Mouse (Mus musculus) liver, embryonic 14.5 days (tissue): ENCODE measurements around the gene Sirpa. TPM values are rescaled to one million over a fixed set of nuclear protein-coding genes. Genes with fewer than 3 reads are reported as not detected.

Experiments
- ATAC-seq: fragments of 200-750 bp; cut with Nextera tagmentation; 2 replicates; pipeline ENCODE4 v1.8.0; 2017; ENCODE audit warnings: moderate number of reproducible peaks, mild to moderate bottlenecking, moderate library complexity; ENCODE audit not compliant: insufficient read depth
- DNase-seq, 3 experiments: peaks; one replicate each; pipeline ENCODE4 v3.0.0-alpha.2; 2012 to 2013; ENCODE audit warnings: low read depth in 3 of 3, low spot score in 3 of 3
- H3K27ac ChIP-seq: fragments of 300-500 bp; sonication (generic); 2 replicates; pipeline ENCODE4 v1.5.1; 2014; ENCODE audit warnings: moderate library complexity, mild to moderate bottlenecking, control low read depth, inconsistent platforms
- H3K27me3 ChIP-seq: fragments of 300-500 bp; sonication (generic); 2 replicates; pipeline ENCODE4 v1.6.1; 2014; ENCODE audit warnings: mild to moderate bottlenecking, low read length, moderate library complexity; ENCODE audit not compliant: control insufficient read depth, insufficient read depth
- H3K36me3 ChIP-seq: fragments of 300-500 bp; sonication (generic); replicated peaks from 2 replicates; pipeline ENCODE4 v1.6.1; 2014; ENCODE audit warnings: low read depth; ENCODE audit not compliant: control insufficient read depth, insufficient read depth
- H3K4me1 ChIP-seq, 2 experiments: fragments of 200-500 bp in 1 of 2; fragments of 300-500 bp in 1 of 2; sonication (generic) in 1 of 2; replicated peaks; 2 replicates each; pipeline ENCODE4 v1.6.1; 2012 to 2014; ENCODE audit warnings: antibody characterized with exemption in 1 of 2, inconsistent platforms in 1 of 2, low read length in 1 of 2; ENCODE audit not compliant: control insufficient read depth in 2 of 2, insufficient read depth in 2 of 2
- H3K4me2 ChIP-seq: fragments of 300-500 bp; sonication (generic); 2 replicates; pipeline ENCODE4 v1.6.1; 2014; ENCODE audit warnings: low read depth, mild to moderate bottlenecking, control low read depth, moderate library complexity
- H3K4me3 ChIP-seq, 2 experiments: fragments of 200-500 bp in 1 of 2; fragments of 300-500 bp in 1 of 2; sonication (generic) in 1 of 2; 2 replicates each; pipeline ENCODE4 v1.5.1; 2012 to 2014; ENCODE audit warnings: low read depth in 2 of 2, low read length in 2 of 2, mild to moderate bottlenecking in 2 of 2, control low read depth in 1 of 2, inconsistent platforms in 1 of 2, moderate library complexity in 1 of 2; ENCODE audit not compliant: insufficient read depth in 1 of 2
- H3K9ac ChIP-seq: fragments of 300-500 bp; sonication (generic); replicated peaks from 2 replicates; pipeline ENCODE4 v1.6.1; 2014; ENCODE audit warnings: mild to moderate bottlenecking, control low read depth, moderate library complexity
- H3K9me3 ChIP-seq: fragments of 300-500 bp; sonication (generic); 2 replicates; pipeline ENCODE4 v1.6.1; 2016; ENCODE audit warnings: low read length, mixed read lengths; ENCODE audit not compliant: control insufficient read depth
- CTCF ChIP-seq: IDR thresholded peaks from 2 replicates; pipeline ENCODE4 v1.5.1; 2016; ENCODE audit warnings: antibody characterized with exemption, low read depth, control low read depth
- EP300 ChIP-seq: IDR thresholded peaks from 2 replicates; pipeline ENCODE4 v1.6.1; 2016; ENCODE audit warnings: antibody characterized with exemption, low read depth
- WGBS: fragments of 180-500 bp; shearing (Covaris S2); extraction: QIAGEN DNeasy Blood & Tissue Kit; methylation state at CpG from one replicate; pipeline ENCODE4 v1.1.7; 2014; ENCODE audit not compliant: insufficient replicate concordance; 5-methylcytosine and 5-hydroxymethylcytosine counted together
- polyA plus RNA-seq, 2 experiments: library from polyadenylated mRNA; depleted of rRNA in 1 of 2; stranded (reverse) in 1 of 2; unstranded in 1 of 2; fragments of >200 nt; fragmentation: Nextera tagmentation in 1 of 2; extraction: Ambion mirVana in 1 of 2; gene quantifications; 2 replicates each; pipeline versions ENCODE4 v1.2.1 to v1.2.3; 2012 to 2014

Gene Sirpa
- polyA plus RNA-seq, 2 experiments = 18.2 to 18.7 TPM

GRCm38 (mm10) chr2:129605816-129606215 lies 13.2 kb downstream of the Sirpa start:
- H3K9me3 ChIP-seq = no peaks in the 10 kb centered on the region
- WGBS = 59% methylated on average over 3 of the region's 3 CpGs

DNA sequence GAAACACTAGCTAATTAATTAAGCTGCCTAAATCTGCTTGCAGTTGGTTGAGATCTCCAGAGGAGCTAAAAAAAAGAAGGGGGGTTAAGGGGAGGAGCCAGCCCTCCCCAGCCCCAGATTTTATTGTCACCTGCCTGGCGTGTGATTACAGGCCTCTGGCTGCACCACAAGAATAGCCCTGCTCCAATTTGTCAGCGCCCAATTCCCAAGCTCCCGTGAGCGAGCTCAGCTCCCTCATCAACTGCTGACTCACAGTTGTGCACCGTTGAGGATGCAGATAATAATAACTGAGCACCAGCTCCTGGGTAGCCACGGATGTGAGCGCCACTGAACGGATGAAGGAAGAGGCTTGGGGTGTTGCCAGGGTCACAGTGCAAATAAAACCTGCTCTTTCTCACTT lies 13.6 kb downstream of the Sirpa start:
- WGBS = 31% methylated on average over 8 of the region's 8 CpGs
- TF ChIP-seq CTCF = no peak
- TF ChIP-seq EP300 = no peak
- no peak overlapping the region for H3K4me3 ChIP-seq

More at GRCm38 (mm10) chr2:129605816-129606215, 13.2 kb downstream of the Sirpa start:
- no peaks in the 10 kb centered on the region for H3K4me1 ChIP-seq
- TF ChIP-seq EP300 (no peak), CTCF (no peak)
- ATAC-seq (no peak), DNase-seq (no peak)
- H3K27me3 ChIP-seq = no peaks in the 10 kb centered on the region
- no peaks in the 10 kb centered on the region for H3K36me3 ChIP-seq
- no peak overlapping the region for H3K27ac ChIP-seq
- H3K4me3 ChIP-seq = no peak overlapping the region
- no peak overlapping the region for H3K9ac ChIP-seq
- no peak overlapping the region for H3K4me2 ChIP-seq

DNA sequence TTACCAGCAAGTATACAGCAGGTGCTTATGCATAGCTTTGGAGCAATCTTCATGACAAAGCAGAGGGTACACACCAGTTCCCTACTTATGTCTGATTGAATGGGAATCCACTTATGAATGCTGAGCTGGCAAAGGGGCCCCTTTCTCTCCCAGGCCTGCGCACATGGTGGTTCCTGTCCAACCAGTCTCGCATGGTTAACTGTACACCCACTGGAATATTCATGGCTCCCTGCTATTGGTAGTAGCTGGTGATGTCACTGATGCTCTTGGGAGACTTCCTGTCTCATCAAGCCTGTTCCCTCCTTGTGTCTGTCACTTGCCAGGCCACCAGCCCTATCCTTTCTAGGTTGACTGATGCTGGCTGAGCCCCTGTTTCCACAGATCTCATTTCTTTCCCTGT lies 14.3 kb downstream of the Sirpa start:
- 68% methylated on average over 2 of the region's 2 CpGs for WGBS
- TF ChIP-seq EP300 (no peak), CTCF (no peak)

More for the DNA sequence above, 13.6 kb downstream of the Sirpa start:
- ATAC-seq (no peak), DNase-seq (no peak)
- H3K4me2 ChIP-seq = no peak overlapping the region
- no peaks in the 10 kb centered on the region for H3K36me3 ChIP-seq
- no peaks in the 10 kb centered on the region for H3K9me3 ChIP-seq
- H3K27ac ChIP-seq = no peak overlapping the region
- no peaks in the 10 kb centered on the region for H3K4me1 ChIP-seq
- H3K27me3 ChIP-seq = no peaks in the 10 kb centered on the region
- no peak overlapping the region for H3K9ac ChIP-seq

GRCm38 (mm10) chr2:129613971-129614370 lies 21.3 kb downstream of the Sirpa start:
- Histone ChIP-seq H3K9me3 (no peaks in the 10 kb centered on the region), H3K4me3 (no peak overlapping the region), H3K27me3 (no peaks in the 10 kb centered on the region), H3K27ac (no peak overlapping the region), H3K4me2 (no peak overlapping the region), H3K4me1 (no peaks in the 10 kb centered on the region), H3K9ac (no peak overlapping the region), H3K36me3 (no peaks in the 10 kb centered on the region)
- WGBS = 63% methylated on average over 6 of the region's 6 CpGs
- DNase-seq = no peak
- TF ChIP-seq CTCF = no peak
- TF ChIP-seq EP300 = no peak
- no peak for ATAC-seq

More for the DNA sequence above, 14.3 kb downstream of the Sirpa start:
- no peaks in the 10 kb centered on the region for H3K36me3 ChIP-seq
- H3K4me1 ChIP-seq = no peaks in the 10 kb centered on the region
- no peak overlapping the region for H3K4me3 ChIP-seq
- H3K27ac ChIP-seq = no peak overlapping the region
- no peaks in the 10 kb centered on the region for H3K9me3 ChIP-seq
- no peaks in the 10 kb centered on the region for H3K27me3 ChIP-seq
- ATAC-seq (no peak), DNase-seq (no peak)
- no peak overlapping the region for H3K9ac ChIP-seq
- H3K4me2 ChIP-seq = no peak overlapping the region

- no peak for ATAC-seq
- H3K36me3 ChIP-seq = no peaks in the 10 kb centered on the region
- TF ChIP-seq EP300 (no peak), CTCF (no peak)
- no peak overlapping the region for H3K27ac ChIP-seq
- no peak overlapping the region for H3K4me3 ChIP-seq
- no peaks in the 10 kb centered on the region for H3K27me3 ChIP-seq
- 76% methylated on average over 10 of the region's 10 CpGs for WGBS
- no peaks in the 10 kb centered on the region for H3K9me3 ChIP-seq
- no peak overlapping the region for H3K4me2 ChIP-seq
- H3K9ac ChIP-seq = no peak overlapping the region
- no peak for DNase-seq
- H3K4me1 ChIP-seq = no peaks in the 10 kb centered on the region
Observed at GRCm38 (mm10) chr2:129614482-129615185, 22.0 kb downstream of the Sirpa start.
